Mouse (Mus musculus): ENCODE measurements around the gene Snrnp40. TPM values are rescaled to one million over a fixed set of nuclear protein-coding genes. Genes with fewer than 3 reads are reported as not detected.

Snrnp40 gene
- polyA plus RNA-seq, 1 experiment: 30.3 TPM

GRCm38 (mm10) chr4:130376675-130377074, 16.7 kb downstream of the Snrnp40 start:
- TF ChIP-seq POLR2A (IDR thresholded peaks at IDR 0.05; ENCODE audit: low read depth, low read length): no peak
- no peak for TF ChIP-seq CTCF (IDR thresholded peaks at IDR 0.05; ENCODE audit: extremely low read depth, insufficient read depth, insufficient read length, insufficient replicate concordance)
- Histone ChIP-seq H3K4me3 (ENCODE audit: extremely low read depth, insufficient read depth, insufficient read length) (no peak overlapping the region), H3K27ac (ENCODE audit: insufficient read depth, low read length) (no peak overlapping the region), H3K27me3 (ENCODE audit: control insufficient read depth, insufficient read depth, low read length) (no peaks in the 10 kb centered on the region), H3K36me3 (ENCODE audit: control insufficient read depth, insufficient read depth, low read length) (peaks cover 43% of the 10 kb centered on the region), H3K4me1 (ENCODE audit: control insufficient read depth, insufficient read depth, insufficient read length) (no peaks in the 10 kb centered on the region)
- 91% methylated on average over 4 of the region's 4 CpGs for WGBS
- no peak for DNase-seq (ENCODE audit: low read depth in 1 of 2, low spot score in 2 of 2)

DNA sequence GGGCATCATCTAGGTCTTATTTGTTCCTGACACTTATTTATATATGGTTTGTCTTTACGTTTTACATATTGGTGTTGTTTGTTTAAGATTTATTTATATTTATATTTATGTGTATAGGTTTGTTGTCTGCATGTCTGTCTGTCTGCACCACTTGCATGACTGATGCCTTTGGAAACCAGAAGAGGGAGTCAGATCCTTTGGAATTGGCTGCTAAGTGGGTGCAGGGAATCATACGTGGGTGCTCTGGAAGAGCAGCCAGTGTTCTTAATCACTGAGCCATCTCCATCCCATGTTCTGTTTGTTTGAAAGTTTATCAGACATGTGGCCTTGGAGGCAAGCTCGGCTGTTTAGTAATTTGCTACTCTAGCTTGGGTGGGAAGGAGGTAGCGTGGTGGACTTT, 17.6 kb downstream of the Snrnp40 start:
- Histone ChIP-seq H3K27ac (ENCODE audit: insufficient read depth, low read length) (no peak overlapping the region), H3K27me3 (ENCODE audit: control insufficient read depth, insufficient read depth, low read length) (no peaks in the 10 kb centered on the region), H3K4me1 (ENCODE audit: control insufficient read depth, insufficient read depth, insufficient read length) (no peaks in the 10 kb centered on the region), H3K4me3 (ENCODE audit: extremely low read depth, insufficient read depth, insufficient read length) (no peak overlapping the region), H3K36me3 (ENCODE audit: control insufficient read depth, insufficient read depth, low read length) (peaks cover 44% of the 10 kb centered on the region)
- no peak for DNase-seq (ENCODE audit: low read depth in 1 of 2, low spot score in 2 of 2)
- WGBS: 92% methylated on average over 4 of the region's 4 CpGs
- TF ChIP-seq POLR2A (IDR thresholded peaks at IDR 0.05; ENCODE audit: low read depth, low read length): no peak
- no peak for TF ChIP-seq CTCF (IDR thresholded peaks at IDR 0.05; ENCODE audit: extremely low read depth, insufficient read depth, insufficient read length, insufficient replicate concordance)

GRCm38 (mm10) chr4:130379181-130379580, 19.2 kb downstream of the Snrnp40 start:
- Histone ChIP-seq H3K36me3 (ENCODE audit: control insufficient read depth, insufficient read depth, low read length) (peaks cover 44% of the 10 kb centered on the region), H3K4me3 (ENCODE audit: extremely low read depth, insufficient read depth, insufficient read length) (no peak overlapping the region), H3K27me3 (ENCODE audit: control insufficient read depth, insufficient read depth, low read length) (no peaks in the 10 kb centered on the region), H3K27ac (ENCODE audit: insufficient read depth, low read length) (no peak overlapping the region), H3K4me1 (ENCODE audit: control insufficient read depth, insufficient read depth, insufficient read length) (no peaks in the 10 kb centered on the region)
- no peak for DNase-seq (ENCODE audit: low read depth in 1 of 2, low spot score in 2 of 2)
- TF ChIP-seq POLR2A (IDR thresholded peaks at IDR 0.05; ENCODE audit: low read depth, low read length) (no peak), CTCF (IDR thresholded peaks at IDR 0.05; ENCODE audit: extremely low read depth, insufficient read depth, insufficient read length, insufficient replicate concordance) (no peak)
- WGBS: 98% methylated on average over 2 of the region's 2 CpGs

DNA sequence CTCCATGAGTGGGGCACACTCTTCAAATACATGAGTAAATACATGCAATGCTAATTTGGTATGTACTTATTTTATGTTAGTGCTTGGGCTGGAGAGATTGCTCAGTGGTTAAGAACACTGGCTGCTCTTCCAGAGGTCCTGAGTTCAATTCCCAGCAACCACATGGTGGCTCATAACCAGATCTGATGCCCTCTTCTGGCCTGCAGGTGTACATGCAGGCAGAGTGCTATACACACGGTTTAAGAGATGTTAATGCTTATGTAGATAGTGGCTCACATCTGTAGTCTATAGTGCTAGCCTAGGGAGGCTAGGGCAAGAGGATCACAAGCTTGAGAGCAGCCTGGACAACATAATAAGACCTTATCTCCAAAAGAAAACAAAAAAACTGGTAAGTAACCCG, 20.5 kb downstream of the Snrnp40 start:
- Histone ChIP-seq H3K4me3 (ENCODE audit: extremely low read depth, insufficient read depth, insufficient read length) (no peak overlapping the region), H3K36me3 (ENCODE audit: control insufficient read depth, insufficient read depth, low read length) (peaks cover 48% of the 10 kb centered on the region), H3K27ac (ENCODE audit: insufficient read depth, low read length) (no peak overlapping the region), H3K27me3 (ENCODE audit: control insufficient read depth, insufficient read depth, low read length) (no peaks in the 10 kb centered on the region), H3K4me1 (ENCODE audit: control insufficient read depth, insufficient read depth, insufficient read length) (no peaks in the 10 kb centered on the region)
- TF ChIP-seq POLR2A (IDR thresholded peaks at IDR 0.05; ENCODE audit: low read depth, low read length) (no peak), CTCF (IDR thresholded peaks at IDR 0.05; ENCODE audit: extremely low read depth, insufficient read depth, insufficient read length, insufficient replicate concordance) (no peak)
- DNase-seq (ENCODE audit: low read depth in 1 of 2, low spot score in 2 of 2): no peak
- WGBS: 94% methylated on average over 2 of the region's 2 CpGs

GRCm38 (mm10) chr4:130387256-130387655, 27.3 kb downstream of the Snrnp40 start:
- no peaks in the 10 kb centered on the region for H3K27me3 ChIP-seq (ENCODE audit: control insufficient read depth, insufficient read depth, low read length)
- H3K4me1 ChIP-seq (ENCODE audit: control insufficient read depth, insufficient read depth, insufficient read length): no peaks in the 10 kb centered on the region
- H3K4me3 ChIP-seq (ENCODE audit: extremely low read depth, insufficient read depth, insufficient read length): no peak overlapping the region
- 80% methylated on average over 3 of the region's 3 CpGs for WGBS
- no peak overlapping the region for H3K27ac ChIP-seq (ENCODE audit: insufficient read depth, low read length)
- TF ChIP-seq POLR2A (IDR thresholded peaks at IDR 0.05; ENCODE audit: low read depth, low read length): no peak
- peaks cover 40% of the 10 kb centered on the region for H3K36me3 ChIP-seq (ENCODE audit: control insufficient read depth, insufficient read depth, low read length)
- no peak for DNase-seq (ENCODE audit: low read depth in 1 of 2, low spot score in 2 of 2)

GRCm38 (mm10) chr4:130389496-130389895, 29.6 kb downstream of the Snrnp40 start:
- TF ChIP-seq CTCF (IDR thresholded peaks at IDR 0.05; ENCODE audit: extremely low read depth, insufficient read depth, insufficient read length, insufficient replicate concordance) (no peak), POLR2A (IDR thresholded peaks at IDR 0.05; ENCODE audit: low read depth, low read length) (no peak)
- 90% methylated on average over 6 of the region's 6 CpGs for WGBS
- Histone ChIP-seq H3K27ac (ENCODE audit: insufficient read depth, low read length) (no peak overlapping the region), H3K4me1 (ENCODE audit: control insufficient read depth, insufficient read depth, insufficient read length) (no peaks in the 10 kb centered on the region), H3K36me3 (ENCODE audit: control insufficient read depth, insufficient read depth, low read length) (peaks cover 29% of the 10 kb centered on the region), H3K4me3 (ENCODE audit: extremely low read depth, insufficient read depth, insufficient read length) (no peak overlapping the region), H3K27me3 (ENCODE audit: control insufficient read depth, insufficient read depth, low read length) (no peaks in the 10 kb centered on the region)
- DNase-seq (ENCODE audit: low read depth in 1 of 2, low spot score in 2 of 2): no peak

DNA sequence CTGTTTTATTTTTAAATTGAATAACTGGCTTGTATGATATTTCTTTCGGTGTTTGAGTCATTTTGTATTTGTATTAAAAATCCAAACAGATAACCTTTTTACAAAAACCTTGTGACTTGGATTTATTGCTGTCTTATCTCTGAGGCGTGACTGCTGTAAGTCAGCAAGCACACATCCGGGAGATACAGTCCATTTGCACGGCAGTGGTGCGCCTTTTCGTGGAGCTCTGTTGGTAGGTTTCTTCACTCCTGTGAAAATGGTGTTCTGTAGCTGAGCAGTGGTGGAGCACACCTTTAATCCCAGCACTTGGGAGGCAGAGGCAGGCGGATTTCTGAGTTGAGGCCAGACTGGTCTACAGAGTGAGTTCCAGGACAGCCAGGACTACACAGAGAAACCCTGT, 30.0 kb downstream of the Snrnp40 start:
- H3K4me1 ChIP-seq (ENCODE audit: control insufficient read depth, insufficient read depth, insufficient read length): no peaks in the 10 kb centered on the region
- WGBS: 91% methylated on average over 7 of the region's 7 CpGs
- TF ChIP-seq POLR2A (IDR thresholded peaks at IDR 0.05; ENCODE audit: low read depth, low read length): no peak
- no peak for TF ChIP-seq CTCF (IDR thresholded peaks at IDR 0.05; ENCODE audit: extremely low read depth, insufficient read depth, insufficient read length, insufficient replicate concordance)
- H3K27ac ChIP-seq (ENCODE audit: insufficient read depth, low read length): no peak overlapping the region
- no peak overlapping the region for H3K4me3 ChIP-seq (ENCODE audit: extremely low read depth, insufficient read depth, insufficient read length)
- peaks cover 26% of the 10 kb centered on the region for H3K36me3 ChIP-seq (ENCODE audit: control insufficient read depth, insufficient read depth, low read length)
- no peak for DNase-seq (ENCODE audit: low read depth in 1 of 2, low spot score in 2 of 2)
- H3K27me3 ChIP-seq (ENCODE audit: control insufficient read depth, insufficient read depth, low read length): no peaks in the 10 kb centered on the region
